Mouse (Mus musculus): Measurements from ENCODE around the gene Smim9. TPM values are rescaled to one million over a fixed set of nuclear protein-coding genes. Genes with fewer than 3 reads are reported as not detected.

The Smim9 gene
- polyA plus RNA-seq, 1 experiment: not detected

- Histone ChIP-seq H3K79me2 (ENCODE audit: control insufficient read depth, insufficient read depth) (peaks cover 53% of the 10 kb centered on the region), H3K79me3 (ENCODE audit: low read depth) (peaks cover 41% of the 10 kb centered on the region), H3K27me3 (ENCODE audit: control insufficient read depth, insufficient read depth, insufficient read length) (no peaks in the 10 kb centered on the region), H3K36me3 (ENCODE audit: control insufficient read depth, insufficient read depth) (peaks cover 28% of the 10 kb centered on the region), H3K4me3 (ENCODE audit: insufficient read depth, poor library complexity, severe bottlenecking) (peak overlapping the region; percentile 64), H3ac (ENCODE audit: control insufficient read depth, insufficient read length, low read depth) (peak overlapping the region; percentile 99)
- TF ChIP-seq USF1 (IDR thresholded peaks at IDR 0.05; ENCODE audit: low read depth) (no peak), MYOG (IDR thresholded peaks at IDR 0.05; ENCODE audit: control insufficient read depth, extremely low read depth, insufficient read length) (no peak), MAX (IDR thresholded peaks at IDR 0.05) (peak; percentile 88)
Measured at GRCm38 (mm10) chrX:75096163-75096770, 67.3 kb downstream of the Smim9 start.

Other genes with a start within 250 kb of the Smim9 start
- gene Gab3, start 78.3 kb downstream of the Smim9 start, polyA plus RNA-seq (2012; fragmentation: generic; extraction: Trizol): 0.01 TPM
- 39.2 TPM for gene Dkc1, start 67.9 kb downstream of the Smim9 start, polyA plus RNA-seq (2012; fragmentation: generic; extraction: Trizol)
- 35.5 TPM for gene Mpp1, start 32.8 kb downstream of the Smim9 start, polyA plus RNA-seq (2012; fragmentation: generic; extraction: Trizol)
- gene Fundc2, start 218.6 kb upstream of the Smim9 start, polyA plus RNA-seq (2012; fragmentation: generic; extraction: Trizol): 29.7 TPM
- 0.46 TPM for gene F8, start 218.8 kb upstream of the Smim9 start, polyA plus RNA-seq (2012; fragmentation: generic; extraction: Trizol)

Measured in C2C12 (cell line).